Mouse (Mus musculus) megakaryocyte, embryonic 14.5 days (primary cell): ENCODE measurements around the gene Pde4a.

Experiments used
- FLI1 ChIP-seq: IDR thresholded peaks from 2 replicates; pipeline ENCODE4 v1.6.1; 2012; ENCODE audit warnings: low read length, inconsistent platforms, mixed read lengths
- GATA1 ChIP-seq: IDR thresholded peaks from 3 replicates; pipeline ENCODE4 v1.6.1; 2012; ENCODE audit warnings: mixed read lengths, low read length, inconsistent platforms, borderline replicate concordance

DNA sequence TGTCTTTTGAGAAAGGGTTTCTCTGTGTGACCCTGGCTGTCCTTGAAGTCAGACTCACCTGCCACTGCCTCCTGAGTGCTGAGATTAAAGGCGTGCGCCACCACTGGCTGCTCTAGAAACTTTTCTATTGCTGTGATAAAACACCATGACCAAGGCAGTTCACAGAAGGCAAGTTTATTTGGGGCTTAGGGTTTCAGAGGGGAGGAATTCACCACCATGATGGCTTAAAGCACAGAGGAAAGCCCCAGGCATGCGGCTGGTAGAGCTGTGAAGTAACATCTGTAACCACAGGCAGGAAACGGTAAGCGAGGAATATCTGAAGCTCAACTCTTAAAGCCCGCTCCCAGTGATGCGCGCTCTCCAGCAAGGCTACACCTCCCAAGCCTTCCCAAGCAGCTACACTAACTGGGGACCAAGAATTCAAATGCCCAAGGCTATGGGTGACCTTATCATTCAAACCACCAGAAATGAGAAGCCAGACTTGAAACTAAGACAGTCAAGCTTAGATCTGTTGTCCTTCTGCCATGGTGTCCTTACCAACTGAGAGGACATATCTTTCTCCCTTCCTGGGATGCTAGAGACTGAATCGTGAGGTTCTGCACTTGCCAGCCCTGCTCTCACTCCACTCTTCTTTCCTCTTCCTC, 32.3 kb upstream of the Pde4a start:
- no peak for TF ChIP-seq GATA1
- TF ChIP-seq FLI1, result no peak
